Mouse (Mus musculus) CH12.LX (cell line): ENCODE measurements around the gene Klhdc8b. TPM values are rescaled to one million over a fixed set of nuclear protein-coding genes. Genes with fewer than 3 reads are reported as not detected.

Experiments used
- DNase-seq: peaks from one replicate; pipeline ENCODE4 v3.0.0-alpha.2; 2013; ENCODE audit errors: extremely low read depth
- H3K27ac ChIP-seq: 2 replicates; pipeline ENCODE4 v1.5.1; 2012; ENCODE audit warnings: low read depth, mild to moderate bottlenecking, control low read depth, moderate library complexity; ENCODE audit not compliant: insufficient read depth
- H3K27me3 ChIP-seq: replicated peaks from 2 replicates; pipeline ENCODE3; 2012; ENCODE audit warnings: inconsistent platforms
- H3K36me3 ChIP-seq, 2 experiments: replicated peaks in 1 of 2; 2 replicates each; pipeline versions ENCODE3 to v1.6.1; 2012; ENCODE audit warnings: inconsistent platforms in 1 of 2, low read length in 1 of 2, mild to moderate bottlenecking in 1 of 2, mixed read lengths in 1 of 2, moderate library complexity in 1 of 2; ENCODE audit not compliant: control insufficient read depth in 1 of 2, insufficient read depth in 1 of 2
- H3K4me1 ChIP-seq, 2 experiments: 2 replicates each; pipeline ENCODE4 v1.6.1; 2012; ENCODE audit warnings: inconsistent platforms in 1 of 2, moderate library complexity in 1 of 2; ENCODE audit not compliant: insufficient read depth in 2 of 2, control insufficient read depth in 1 of 2
- H3K4me2 ChIP-seq: 2 replicates; pipeline ENCODE4 v1.6.1; 2012; ENCODE audit warnings: low read depth, mild to moderate bottlenecking, control low read depth; ENCODE audit not compliant: poor library complexity, insufficient read depth, severe bottlenecking
- H3K4me3 ChIP-seq, 3 experiments: fragments of 150-350 bp in 1 of 3; sonication (generic) in 1 of 3; replicated peaks in 1 of 3; 2 replicates each; pipeline versions ENCODE3 to v1.5.1; 2011 to 2012; ENCODE audit warnings: low read depth in 2 of 3, low read length in 2 of 3, mild to moderate bottlenecking in 2 of 3, moderate library complexity in 2 of 3, control low read depth in 1 of 3, improper control_type of control experiment in 1 of 3, inconsistent platforms in 1 of 3, mixed read lengths in 1 of 3; ENCODE audit not compliant: poor library complexity in 1 of 3
- H3K79me2 ChIP-seq: replicated peaks from 2 replicates; pipeline ENCODE4 v1.6.1; 2012; ENCODE audit warnings: mild to moderate bottlenecking, moderate library complexity; ENCODE audit not compliant: control insufficient read depth, poor library complexity, insufficient read depth, severe bottlenecking; ENCODE audit errors: extremely low read depth
- H3K9ac ChIP-seq: 2 replicates; pipeline ENCODE4 v1.6.1; 2012; ENCODE audit warnings: low read depth, mild to moderate bottlenecking, control low read depth, moderate library complexity; ENCODE audit not compliant: insufficient read depth
- H3K9me3 ChIP-seq: replicated peaks from 2 replicates; pipeline ENCODE3; 2012; ENCODE audit warnings: low read length, inconsistent platforms, mixed read lengths
- CHD2 ChIP-seq: IDR thresholded peaks from 2 replicates; pipeline ENCODE4 v1.6.1; 2011; ENCODE audit warnings: low read length, improper control_type of control experiment
- CTCF ChIP-seq, 2 experiments: IDR thresholded peaks in 1 of 2; conservative IDR thresholded peaks in 1 of 2; 2 replicates each; pipeline ENCODE4 v1.5.1; 2011 to 2012; ENCODE audit warnings: low read depth in 2 of 2, low read length in 2 of 2, improper control_type of control experiment in 1 of 2, inconsistent platforms in 1 of 2, mild to moderate bottlenecking in 1 of 2, moderate library complexity in 1 of 2
- E2F4 ChIP-seq: IDR thresholded peaks from 2 replicates; pipeline ENCODE4 v1.6.1; 2011; ENCODE audit warnings: low read depth, low read length, improper control_type of control experiment; ENCODE audit not compliant: insufficient replicate concordance
- EP300 ChIP-seq: IDR thresholded peaks from 2 replicates; pipeline ENCODE4 v1.6.1; 2011; ENCODE audit warnings: low read length, improper control_type of control experiment
- GABPA ChIP-seq: IDR thresholded peaks from 2 replicates; pipeline ENCODE4 v1.6.1; 2012; ENCODE audit warnings: low read depth, low read length, improper control_type of control experiment, inconsistent platforms; ENCODE audit not compliant: insufficient replicate concordance
- HCFC1 ChIP-seq: IDR thresholded peaks from 2 replicates; pipeline ENCODE4 v1.6.1; 2012; ENCODE audit warnings: low read depth, mild to moderate bottlenecking, inconsistent platforms, low read length, improper control_type of control experiment
- JUN ChIP-seq: IDR thresholded peaks from 2 replicates; pipeline ENCODE4 v1.6.1; 2011; ENCODE audit warnings: low read depth, mild to moderate bottlenecking, low read length, improper control_type of control experiment, moderate library complexity; ENCODE audit not compliant: insufficient read depth
- KAT2A ChIP-seq: IDR thresholded peaks from 2 replicates; pipeline ENCODE4 v1.6.1; 2012; ENCODE audit warnings: low read length, improper control_type of control experiment, inconsistent platforms; ENCODE audit not compliant: insufficient replicate concordance
- MAFK ChIP-seq: IDR thresholded peaks from 2 replicates; pipeline ENCODE4 v1.6.1; 2011; ENCODE audit warnings: low read length, improper control_type of control experiment; ENCODE audit not compliant: insufficient replicate concordance
- MYC ChIP-seq: IDR thresholded peaks from 2 replicates; pipeline ENCODE4 v1.6.1; 2011; ENCODE audit warnings: low read depth, mild to moderate bottlenecking, improper control_type of control experiment, low read length
- NRF1 ChIP-seq: IDR thresholded peaks from 2 replicates; pipeline ENCODE4 v1.6.1; 2014; ENCODE audit warnings: low read depth, mild to moderate bottlenecking, inconsistent platforms, low read length, improper control_type of control experiment, moderate library complexity
- PAX5 ChIP-seq: IDR thresholded peaks from 2 replicates; pipeline ENCODE4 v1.6.1; 2012; ENCODE audit warnings: low read length, inconsistent platforms, mixed read lengths
- POLR2A ChIP-seq: IDR thresholded peaks from 2 replicates; pipeline ENCODE4 v1.6.1; 2011; ENCODE audit warnings: low read depth, mild to moderate bottlenecking, improper control_type of control experiment, low read length
- USF2 ChIP-seq: conservative IDR thresholded peaks from 2 replicates; pipeline ENCODE4 v1.6.1; 2011; ENCODE audit warnings: low read depth, low read length, improper control_type of control experiment
- ZKSCAN1 ChIP-seq: IDR thresholded peaks from 2 replicates; pipeline ENCODE4 v1.6.1; 2012; ENCODE audit warnings: low read depth, inconsistent platforms, low read length, improper control_type of control experiment, borderline replicate concordance
- dilution Hi-C: fragments of 300-500 bp; cut with MboI; formaldehyde crosslinking; loops from 2 replicates; pipeline ENCODE4 v1.14.3; 2020; ENCODE audit warnings: low sequenced_read_pairs; ENCODE audit not compliant: extremely low pct_unique_long_range_greater_than_20kb, extremely low pct_ligation_motif_present
- in situ Hi-C: fragments of 300-500 bp; cut with MboI; formaldehyde crosslinking; loops from 3 replicates; pipeline ENCODE4 v1.14.3; 2019; ENCODE audit warnings: low sequenced_read_pairs, low pct_ligation_motif_present, low pct_unique_long_range_greater_than_20kb, mixed read lengths
- polyA plus RNA-seq: library from polyadenylated mRNA; unstranded; fragments of >175 nt; gene quantifications from 2 replicates; pipeline ENCODE4 v1.2.1, GENCODE M21; 2012; ENCODE audit warnings: low read depth; ENCODE audit not compliant: insufficient read length
- total RNA-seq, 2 experiments: library from RNA; depleted of rRNA; stranded (reverse); fragments of 300-350 nt in 1 of 2; fragments of >200 nt in 1 of 2; gene quantifications; 2 replicates each; pipeline ENCODE4 v1.2.3; 2012 to 2014

The Klhdc8b gene
- total and polyA plus RNA-seq, 3 experiments, result 1.9 to 5.2 (median 3.5) TPM

GRCm38 (mm10) chr9:108469430-108469829, 8.0 kb upstream of the Klhdc8b start:
- Histone ChIP-seq H3K36me3 (peaks cover 4 to 22% of the 10 kb centered on the region in 2 experiments), H3K79me2 (no peaks in the 10 kb centered on the region)
- no peak for TF ChIP-seq EP300
- no peak for TF ChIP-seq GABPA
- no peak for TF ChIP-seq MAFK
- TF ChIP-seq HCFC1, result no peak
- no peak for TF ChIP-seq MYC
- no peak for TF ChIP-seq ZKSCAN1
- no peak for TF ChIP-seq E2F4
- no peak for TF ChIP-seq KAT2A
- TF ChIP-seq CHD2, result no peak
- no peak for TF ChIP-seq PAX5
- no peak for TF ChIP-seq JUN
- no peak for TF ChIP-seq CTCF (conservative IDR thresholded peaks at IDR 0.05 in 1 of 2, IDR thresholded peaks at IDR 0.05 in 1 of 2; ENCODE audit: low read depth in 2 of 2, low read length in 2 of 2)
- TF ChIP-seq, all 38 proteins: peak for 0
- Histone ChIP-seq H3K9ac (no peak overlapping the region), H3K4me3 (no peak overlapping the region), H3K4me1 (no peaks in the 10 kb centered on the region), H3K4me2 (no peak overlapping the region), H3K27me3 (no peaks in the 10 kb centered on the region), H3K27ac (no peak overlapping the region), H3K9me3 (no peaks in the 10 kb centered on the region)
- in situ Hi-C loops, result no loop called here
- dilution Hi-C loops, result no loop called here
- no peak for DNase-seq

DNA sequence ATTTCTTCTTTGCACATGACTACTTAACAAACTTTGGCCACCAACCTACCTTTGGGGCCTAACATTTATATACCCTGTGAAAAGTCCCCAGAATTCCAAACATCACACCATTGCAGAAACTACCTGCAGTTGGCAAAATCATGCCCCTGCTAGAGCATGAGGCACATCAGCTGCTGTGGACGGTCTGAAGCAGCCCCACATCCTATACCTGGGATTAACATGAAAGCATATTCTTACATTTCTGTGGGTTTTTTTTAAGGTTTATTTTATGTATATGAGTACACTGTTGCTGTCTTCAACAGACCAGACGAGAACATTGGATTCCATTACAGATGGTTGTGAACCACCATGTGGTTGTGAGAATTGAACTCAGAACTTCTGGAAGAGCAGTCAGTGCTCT, 4.8 kb upstream of the Klhdc8b start:
- peaks cover 19 to 49% of the 10 kb centered on the region in 2 experiments for H3K36me3 ChIP-seq
- dilution Hi-C loops, result no loop called here
- H3K79me2 ChIP-seq, result peaks cover 14% of the 10 kb centered on the region
- no peak overlapping the region for H3K4me3 ChIP-seq
- in situ Hi-C loops, result no loop called here
- H3K9ac ChIP-seq, result no peak overlapping the region
- no peaks in the 10 kb centered on the region for H3K27me3 ChIP-seq
- no peak overlapping the region for H3K27ac ChIP-seq
- no peak for DNase-seq
- TF ChIP-seq POLR2A, result no peak
- TF ChIP-seq USF2, result no peak
- no peaks in the 10 kb centered on the region for H3K9me3 ChIP-seq
- H3K4me1 ChIP-seq, result peaks cover 5 to 13% of the 10 kb centered on the region in 2 experiments
- no peak overlapping the region for H3K4me2 ChIP-seq

DNA sequence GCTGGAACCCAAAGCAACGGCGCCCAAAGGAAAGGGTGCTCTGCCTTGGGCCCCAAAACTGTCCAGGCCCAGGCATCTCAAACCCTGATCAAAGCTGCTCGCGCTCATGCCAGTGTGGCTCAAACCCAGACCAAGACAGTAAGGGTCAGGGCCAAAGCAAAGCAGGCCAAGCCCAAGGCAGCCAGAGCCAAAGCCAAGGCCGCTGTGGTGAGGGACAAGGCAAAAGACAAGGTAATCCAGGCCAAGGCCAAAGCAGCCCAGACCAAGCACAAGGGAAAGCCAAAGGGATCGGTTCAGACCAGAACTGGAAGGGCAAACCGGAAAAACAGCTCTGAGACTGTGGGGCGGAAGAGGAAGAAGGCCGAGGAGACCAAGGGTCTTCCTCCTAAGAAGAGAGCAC, 2.3 kb upstream of the Klhdc8b start:
- DNase-seq, result no peak
- no peak overlapping the region for H3K9ac ChIP-seq
- no peaks in the 10 kb centered on the region for H3K27me3 ChIP-seq
- no peaks in the 10 kb centered on the region for H3K9me3 ChIP-seq
- H3K4me3 ChIP-seq, result no peak overlapping the region
- H3K36me3 ChIP-seq, result peaks cover 19 to 49% of the 10 kb centered on the region in 2 experiments
- no peak for TF ChIP-seq JUN
- TF ChIP-seq NRF1, result no peak
- peaks cover 10 to 24% of the 10 kb centered on the region in 2 experiments for H3K4me1 ChIP-seq
- no peak overlapping the region for H3K27ac ChIP-seq
- in situ Hi-C loops (no loop called here), dilution Hi-C loops (no loop called here)
- peaks cover 21% of the 10 kb centered on the region for H3K79me2 ChIP-seq
- H3K4me2 ChIP-seq, result no peak overlapping the region
